Mouse (Mus musculus): ENCODE measurements around the gene Qtrt2. TPM values are rescaled to one million over a fixed set of nuclear protein-coding genes. Genes with fewer than 3 reads are reported as not detected.

The Qtrt2 gene
- polyA plus RNA-seq, 1 experiment = 9.5 TPM

- Histone ChIP-seq H3K79me2 (ENCODE audit: control insufficient read depth, insufficient read depth) (no peaks in the 10 kb centered on the region), H3K27me3 (ENCODE audit: control insufficient read depth, insufficient read depth, insufficient read length) (no peaks in the 10 kb centered on the region), H3K4me2 (ENCODE audit: low read depth) (no peak overlapping the region), H3K36me3 (ENCODE audit: control insufficient read depth, insufficient read depth) (no peaks in the 10 kb centered on the region), H3ac (ENCODE audit: control insufficient read depth, insufficient read length) (no peak overlapping the region), H3K4me3 (no peak overlapping the region)
- TF ChIP-seq USF1 (IDR thresholded peaks at IDR 0.05; ENCODE audit: low read depth) (no peak), E2F4 (IDR thresholded peaks at IDR 0.05; ENCODE audit: insufficient read depth) (no peak)
Observed at GRCm38 (mm10) chr16:43940846-43941245, 14.2 kb upstream of the Qtrt2 start.

- Histone ChIP-seq H3ac (ENCODE audit: control insufficient read depth, insufficient read length) (no peak overlapping the region), H3K4me3 (no peak overlapping the region), H3K79me2 (ENCODE audit: control insufficient read depth, insufficient read depth) (no peaks in the 10 kb centered on the region), H3K36me3 (ENCODE audit: control insufficient read depth, insufficient read depth) (no peaks in the 10 kb centered on the region), H3K27me3 (ENCODE audit: control insufficient read depth, insufficient read depth, insufficient read length) (no peaks in the 10 kb centered on the region), H3K4me2 (ENCODE audit: low read depth) (no peak overlapping the region)
- TF ChIP-seq MYOG (IDR thresholded peaks at IDR 0.05; ENCODE audit: control insufficient read depth in 1 of 3, insufficient read depth in 1 of 3, insufficient read length in 2 of 3, low read depth in 2 of 3) = no peak
Observed at GRCm38 (mm10) chr16:43935892-43936291, 9.3 kb upstream of the Qtrt2 start.

- Histone ChIP-seq H3K4me3 (no peak overlapping the region), H3K4me2 (ENCODE audit: low read depth) (no peak overlapping the region), H3ac (ENCODE audit: control insufficient read depth, insufficient read length) (no peak overlapping the region), H3K36me3 (ENCODE audit: control insufficient read depth, insufficient read depth) (no peaks in the 10 kb centered on the region), H3K27me3 (ENCODE audit: control insufficient read depth, insufficient read depth, insufficient read length) (no peaks in the 10 kb centered on the region), H3K79me2 (ENCODE audit: control insufficient read depth, insufficient read depth) (no peaks in the 10 kb centered on the region)
- no peak for TF ChIP-seq POLR2AphosphoS2 (IDR thresholded peaks at IDR 0.05; ENCODE audit: insufficient read length, low read depth)
- no peak for TF ChIP-seq TCF3 (IDR thresholded peaks at IDR 0.05; ENCODE audit: insufficient read length, low read depth)
- no peak for TF ChIP-seq CEBPB (IDR thresholded peaks at IDR 0.05; ENCODE audit: insufficient read depth, poor library complexity, severe bottlenecking)
- no peak for TF ChIP-seq USF1 (IDR thresholded peaks at IDR 0.05; ENCODE audit: low read depth)
- no peak for TF ChIP-seq TCF12 (IDR thresholded peaks at IDR 0.05; ENCODE audit: insufficient read depth, poor library complexity, severe bottlenecking)
- no peak for TF ChIP-seq MYOG (IDR thresholded peaks at IDR 0.05; ENCODE audit: control insufficient read depth in 1 of 3, insufficient read depth in 1 of 3, insufficient read length in 2 of 3, low read depth in 2 of 3)
- no peak for TF ChIP-seq MAX (IDR thresholded peaks at IDR 0.05; ENCODE audit: low read depth)
- TF ChIP-seq REST (IDR thresholded peaks at IDR 0.05; ENCODE audit: insufficient read depth, insufficient read length) = no peak
- no peak for TF ChIP-seq E2F4 (IDR thresholded peaks at IDR 0.05; ENCODE audit: insufficient read depth)
- TF ChIP-seq SRF (IDR thresholded peaks at IDR 0.05; ENCODE audit: control insufficient read depth, insufficient read length, low read depth) = no peak
- TF ChIP-seq POLR2A (IDR thresholded peaks at IDR 0.05; ENCODE audit: insufficient read length, low read depth) = no peak
- no peak for TF ChIP-seq MYOD1 (IDR thresholded peaks at IDR 0.05; ENCODE audit: control insufficient read depth in 1 of 3, insufficient read length in 2 of 3, low read depth in 2 of 3)
Observed at GRCm38 (mm10) chr16:43935367-43935766, 8.8 kb upstream of the Qtrt2 start.

- no peaks in the 10 kb centered on the region for H3K36me3 ChIP-seq (ENCODE audit: control insufficient read depth, insufficient read depth)
- no peak overlapping the region for H3K4me2 ChIP-seq (ENCODE audit: low read depth)
- no peaks in the 10 kb centered on the region for H3K27me3 ChIP-seq (ENCODE audit: control insufficient read depth, insufficient read depth, insufficient read length)
- H3ac ChIP-seq (ENCODE audit: control insufficient read depth, insufficient read length) = no peak overlapping the region
- no peaks in the 10 kb centered on the region for H3K79me2 ChIP-seq (ENCODE audit: control insufficient read depth, insufficient read depth)
- no peak overlapping the region for H3K4me3 ChIP-seq
- TF ChIP-seq POLR2AphosphoS2 (IDR thresholded peaks at IDR 0.05; ENCODE audit: insufficient read length, low read depth) (no peak), MYOD1 (IDR thresholded peaks at IDR 0.05; ENCODE audit: control insufficient read depth in 1 of 3, insufficient read length in 2 of 3, low read depth in 2 of 3) (no peak), TCF3 (IDR thresholded peaks at IDR 0.05; ENCODE audit: insufficient read length, low read depth) (no peak)
Observed at GRCm38 (mm10) chr16:43934856-43935255, 8.2 kb upstream of the Qtrt2 start.

- no peaks in the 10 kb centered on the region for H3K36me3 ChIP-seq (ENCODE audit: control insufficient read depth, insufficient read depth)
- no peaks in the 10 kb centered on the region for H3K27me3 ChIP-seq (ENCODE audit: control insufficient read depth, insufficient read depth, insufficient read length)
- no peak for TF ChIP-seq USF1 (IDR thresholded peaks at IDR 0.05; ENCODE audit: low read depth)
- no peak for TF ChIP-seq SRF (IDR thresholded peaks at IDR 0.05; ENCODE audit: control insufficient read depth, insufficient read length, low read depth)
- no peak for TF ChIP-seq MYOD1 (IDR thresholded peaks at IDR 0.05; ENCODE audit: control insufficient read depth in 1 of 3, insufficient read length in 2 of 3, low read depth in 2 of 3)
- no peak for TF ChIP-seq POLR2AphosphoS2 (IDR thresholded peaks at IDR 0.05; ENCODE audit: insufficient read length, low read depth)
- TF ChIP-seq TCF12 (IDR thresholded peaks at IDR 0.05; ENCODE audit: insufficient read depth, poor library complexity, severe bottlenecking) = no peak
- no peak for TF ChIP-seq TCF3 (IDR thresholded peaks at IDR 0.05; ENCODE audit: insufficient read length, low read depth)
- TF ChIP-seq MAX (IDR thresholded peaks at IDR 0.05; ENCODE audit: low read depth) = no peak
- no peak for TF ChIP-seq POLR2A (IDR thresholded peaks at IDR 0.05; ENCODE audit: insufficient read length, low read depth)
- no peak for TF ChIP-seq MYOG (IDR thresholded peaks at IDR 0.05; ENCODE audit: control insufficient read depth in 1 of 3, insufficient read depth in 1 of 3, insufficient read length in 2 of 3, low read depth in 2 of 3)
- no peak for TF ChIP-seq CEBPB (IDR thresholded peaks at IDR 0.05; ENCODE audit: insufficient read depth, poor library complexity, severe bottlenecking)
- no peak for TF ChIP-seq REST (IDR thresholded peaks at IDR 0.05; ENCODE audit: insufficient read depth, insufficient read length)
- TF ChIP-seq E2F4 (IDR thresholded peaks at IDR 0.05; ENCODE audit: insufficient read depth) = no peak
- no peak overlapping the region for H3ac ChIP-seq (ENCODE audit: control insufficient read depth, insufficient read length)
- no peak overlapping the region for H3K4me3 ChIP-seq
- H3K79me2 ChIP-seq (ENCODE audit: control insufficient read depth, insufficient read depth) = no peaks in the 10 kb centered on the region
- no peak overlapping the region for H3K4me2 ChIP-seq (ENCODE audit: low read depth)
Observed at GRCm38 (mm10) chr16:43933041-43933440, 6.4 kb upstream of the Qtrt2 start.

- Histone ChIP-seq H3K27me3 (ENCODE audit: control insufficient read depth, insufficient read depth, insufficient read length) (no peaks in the 10 kb centered on the region), H3ac (ENCODE audit: control insufficient read depth, insufficient read length) (no peak overlapping the region), H3K79me2 (ENCODE audit: control insufficient read depth, insufficient read depth) (no peaks in the 10 kb centered on the region), H3K4me3 (no peak overlapping the region), H3K4me2 (ENCODE audit: low read depth) (no peak overlapping the region), H3K36me3 (ENCODE audit: control insufficient read depth, insufficient read depth) (no peaks in the 10 kb centered on the region)
- TF ChIP-seq TCF12 (IDR thresholded peaks at IDR 0.05; ENCODE audit: insufficient read depth, poor library complexity, severe bottlenecking) = no peak
- no peak for TF ChIP-seq TCF3 (IDR thresholded peaks at IDR 0.05; ENCODE audit: insufficient read length, low read depth)
- TF ChIP-seq MAX (IDR thresholded peaks at IDR 0.05; ENCODE audit: low read depth) = no peak
- no peak for TF ChIP-seq REST (IDR thresholded peaks at IDR 0.05; ENCODE audit: insufficient read depth, insufficient read length)
- TF ChIP-seq CEBPB (IDR thresholded peaks at IDR 0.05; ENCODE audit: insufficient read depth, poor library complexity, severe bottlenecking) = no peak
- TF ChIP-seq MYOG (IDR thresholded peaks at IDR 0.05; ENCODE audit: control insufficient read depth in 1 of 3, insufficient read depth in 1 of 3, insufficient read length in 2 of 3, low read depth in 2 of 3) = no peak
- TF ChIP-seq POLR2A (IDR thresholded peaks at IDR 0.05; ENCODE audit: insufficient read length, low read depth) = no peak
- no peak for TF ChIP-seq POLR2AphosphoS2 (IDR thresholded peaks at IDR 0.05; ENCODE audit: insufficient read length, low read depth)
Observed at GRCm38 (mm10) chr16:43932319-43932718, 5.7 kb upstream of the Qtrt2 start.

Data from myocyte (in vitro differentiated cells).